Mouse (Mus musculus) right cerebral cortex, postnatal 4 days (tissue): ENCODE measurements around the gene Gm20605.
"Not testable (repeated sequence)": the region's sequence is repeated elsewhere in the genome, so short reads cannot be mapped to it uniquely, and the experiment has no call there.

ENCODE experiments used
- DNase-seq: peaks from one replicate; pipeline ENCODE4 v3.0.0-alpha.2; 2022

Gene Gm20605

GRCm38 (mm10) chr5:137613550-137613949 lies 15.4 kb upstream of the Gm20605 start, which contains the start of gene Pcolce:
Pcolce (minus strand) TSS chr5:137613784.
- DNase-seq, result no peak

- DNase-seq, result not testable (repeated sequence)
These were observed 14.1 kb upstream of the Gm20605 start for GRCm38 (mm10) chr5:137614921-137615320.

- DNase-seq, result no peak
These were observed 13.6 kb upstream of the Gm20605 start for GRCm38 (mm10) chr5:137615347-137615746.

- DNase-seq, result no peak
These were observed 4.9 kb upstream of the Gm20605 start for GRCm38 (mm10) chr5:137623937-137624530.

GRCm38 (mm10) chr5:137627991-137628390 lies 984 bp upstream of the Gm20605 start:
- DNase-seq, result no peak

GRCm38 (mm10) chr5:137629306-137629721 lies 339 bp downstream of the Gm20605 start:
- DNase-seq, result peak; percentile 44

GRCm38 (mm10) chr5:137629906-137630545 lies 1.1 kb downstream of the Gm20605 start:
- DNase-seq, result no peak

- no peak for DNase-seq
These were observed 1.6 kb downstream of the Gm20605 start for GRCm38 (mm10) chr5:137630602-137631001.

GRCm38 (mm10) chr5:137631171-137631570 lies 2.2 kb downstream of the Gm20605 start:
- DNase-seq, result no peak

- no peak for DNase-seq
These were observed 2.6 kb downstream of the Gm20605 start for GRCm38 (mm10) chr5:137631591-137631990.

GRCm38 (mm10) chr5:137633397-137634084 lies 4.6 kb downstream of the Gm20605 start:
- DNase-seq, result no peak

GRCm38 (mm10) chr5:137639472-137639871 lies 10.5 kb downstream of the Gm20605 start:
- no peak for DNase-seq

GRCm38 (mm10) chr5:137641054-137641453 lies 12.1 kb downstream of the Gm20605 start, which contains the start of gene Sap25:
Sap25 (plus strand) TSS chr5:137641334.
- no peak for DNase-seq

- no peak for DNase-seq
These were observed 13.9 kb downstream of the Gm20605 start for GRCm38 (mm10) chr5:137642886-137643285.

- no peak for DNase-seq
These were observed 15.5 kb downstream of the Gm20605 start for GRCm38 (mm10) chr5:137644484-137644883.

- no peak for DNase-seq
These were observed 16.2 kb downstream of the Gm20605 start for GRCm38 (mm10) chr5:137645091-137645651.

GRCm38 (mm10) chr5:137645652-137646091 lies 16.7 kb downstream of the Gm20605 start, which contains the start of gene Irs3:
Irs3 (minus strand) TSS chr5:137645714.
- DNase-seq, result no peak

- DNase-seq, result no peak
These were observed 19.0 kb downstream of the Gm20605 start for GRCm38 (mm10) chr5:137647827-137648601.

- no peak for DNase-seq
These were observed 20.3 kb downstream of the Gm20605 start for GRCm38 (mm10) chr5:137649251-137649650.

GRCm38 (mm10) chr5:137649669-137650571 lies 20.9 kb downstream of the Gm20605 start:
- DNase-seq, result no peak

GRCm38 (mm10) chr5:137652474-137652873 lies 23.5 kb downstream of the Gm20605 start:
- peak; percentile 65 for DNase-seq
